Mouse (Mus musculus) frontal cortex, postnatal 36 days (tissue): ENCODE results near the gene Cemip2.

Experiments
- DNase-seq, 2 experiments: peaks; one replicate each; pipeline ENCODE4 v3.0.0; 2022; ENCODE audit warnings: low spot score in 2 of 2

Cemip2 gene

GRCm38 (mm10) chr19:21778147-21778917 is at the start of gene Cemip2:
Gene Cemip2 (plus strand): TSS chr19:21778342.
- DNase-seq = peak; percentile 94 to 96

- no peak for DNase-seq
These were observed 49.8 kb upstream of the Cemip2 start for GRCm38 (mm10) chr19:21728342-21728741.

- no peak for DNase-seq
These were observed 46.3 kb upstream of the Cemip2 start for GRCm38 (mm10) chr19:21731887-21732286.

- DNase-seq = no peak
These were observed 45.0 kb upstream of the Cemip2 start for GRCm38 (mm10) chr19:21733176-21733575.

GRCm38 (mm10) chr19:21734112-21734511 is 44.0 kb upstream of the Cemip2 start:
- DNase-seq = peak in 1 of 2 experiments; percentile 57

- no peak for DNase-seq
These were observed 40.7 kb upstream of the Cemip2 start for GRCm38 (mm10) chr19:21737446-21737845.

GRCm38 (mm10) chr19:21737881-21738590 is 40.1 kb upstream of the Cemip2 start:
- peak; percentile 67 to 68 for DNase-seq

- DNase-seq = no peak
These were observed 39.4 kb upstream of the Cemip2 start for GRCm38 (mm10) chr19:21738591-21739280.

- DNase-seq = peak; percentile 38 to 71
These were observed 36.0 kb upstream of the Cemip2 start for GRCm38 (mm10) chr19:21742138-21742537.

- no peak for DNase-seq
These were observed 32.6 kb upstream of the Cemip2 start for GRCm38 (mm10) chr19:21745586-21745985.

- DNase-seq = peak; percentile 42 to 72
These were observed 30.8 kb upstream of the Cemip2 start for GRCm38 (mm10) chr19:21747356-21747755.

GRCm38 (mm10) chr19:21750154-21750553 is 28.0 kb upstream of the Cemip2 start:
- DNase-seq = no peak

- no peak for DNase-seq
These were observed 16.5 kb upstream of the Cemip2 start for GRCm38 (mm10) chr19:21761676-21762075.

GRCm38 (mm10) chr19:21764013-21764412 is 14.1 kb upstream of the Cemip2 start:
- DNase-seq = no peak

- peak; percentile 60 to 88 for DNase-seq
These were observed 13.4 kb upstream of the Cemip2 start for GRCm38 (mm10) chr19:21764738-21765137.

GRCm38 (mm10) chr19:21767500-21768045 is 10.6 kb upstream of the Cemip2 start:
- no peak for DNase-seq

- no peak for DNase-seq
These were observed 8.3 kb upstream of the Cemip2 start for GRCm38 (mm10) chr19:21769796-21770195.

- DNase-seq = no peak
These were observed 6.6 kb upstream of the Cemip2 start for GRCm38 (mm10) chr19:21771586-21771985.

GRCm38 (mm10) chr19:21773621-21774020 is 4.5 kb upstream of the Cemip2 start:
- DNase-seq = no peak

- DNase-seq = peak in 1 of 2 experiments; percentile 36
These were observed 2.5 kb upstream of the Cemip2 start for GRCm38 (mm10) chr19:21775629-21776028.

GRCm38 (mm10) chr19:21776671-21777070 is 1.5 kb upstream of the Cemip2 start:
- no peak for DNase-seq

- DNase-seq = no peak
These were observed 891 bp upstream of the Cemip2 start for GRCm38 (mm10) chr19:21777171-21777731.
